Mouse (Mus musculus) olfactory bulb, adult 2 months (tissue): ENCODE measurements at regions not wholly inside any gene's neighbourhood (a gene's known extent, or its start where the extent isn't known, plus 50 kb on each side); places are given as distances from the start of the nearest gene placed in this dataset.

Experiments
- CTCF ChIP-seq: fragments of 200-500 bp; IDR thresholded peaks from 2 replicates; pipeline ENCODE4 v1.5.1; 2012; ENCODE audit warnings: low read depth, mild to moderate bottlenecking, low read length, moderate library complexity; ENCODE audit not compliant: insufficient read depth
- POLR2A ChIP-seq: fragments of 200-500 bp; IDR thresholded peaks from 2 replicates; pipeline ENCODE4 v1.6.1; 2012; ENCODE audit warnings: mild to moderate bottlenecking, low read depth, low read length, moderate library complexity; ENCODE audit not compliant: insufficient read depth

DNA sequence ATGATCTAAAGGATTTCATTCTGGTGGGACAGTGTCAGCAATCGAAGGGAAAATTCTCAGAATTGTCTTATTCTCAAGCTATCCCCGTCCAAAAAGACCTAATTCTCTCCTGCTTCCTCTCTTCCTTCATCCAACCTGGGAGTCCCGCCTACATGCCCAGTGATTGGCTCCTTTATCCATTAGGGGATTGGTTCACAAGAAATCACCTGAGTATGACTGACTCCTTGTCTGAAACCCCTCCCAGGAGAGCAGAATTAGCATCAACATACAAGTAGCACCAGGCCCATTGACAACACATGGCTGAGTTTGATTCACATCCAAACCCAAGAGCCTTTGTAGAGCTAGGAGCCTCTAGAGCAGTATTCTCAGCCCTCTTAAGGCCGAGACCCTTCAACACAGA is 148.9 kb downstream of the Zfp706 start:
- TF ChIP-seq CTCF (no peak), POLR2A (no peak)
